Mouse (Mus musculus) splenic B cell, adult 2 months (primary cell): Measurements from ENCODE around the gene Atp6v0a1.

ENCODE experiments used
- DNase-seq: peaks from one replicate; pipeline ENCODE4 v3.0.0-alpha.2; 2011; ENCODE audit warnings: low read depth, low spot score
- H3K27me3 ChIP-seq: 2 replicates; pipeline ENCODE4 v1.6.1; 2012; ENCODE audit warnings: mild to moderate bottlenecking, low read length, moderate library complexity, mixed read lengths; ENCODE audit not compliant: control insufficient read depth, poor library complexity, insufficient read depth, severe bottlenecking
- H3K36me3 ChIP-seq: 2 replicates; pipeline ENCODE4 v1.6.1; 2012; ENCODE audit warnings: mild to moderate bottlenecking, low read length, moderate library complexity, mixed read lengths; ENCODE audit not compliant: control insufficient read depth, poor library complexity, insufficient read depth, severe bottlenecking

The Atp6v0a1 gene

GRCm38 (mm10) chr11:101086756-101087681 lies 77.8 kb downstream of the Atp6v0a1 start, which contains the start of gene Mlx:
Gene Mlx, plus strand, starts transcription at chr11:101087277.
- Histone ChIP-seq H3K36me3 (peaks cover 9% of the 10 kb centered on the region), H3K27me3 (no peaks in the 10 kb centered on the region)
- peak; percentile 92 for DNase-seq

DNA sequence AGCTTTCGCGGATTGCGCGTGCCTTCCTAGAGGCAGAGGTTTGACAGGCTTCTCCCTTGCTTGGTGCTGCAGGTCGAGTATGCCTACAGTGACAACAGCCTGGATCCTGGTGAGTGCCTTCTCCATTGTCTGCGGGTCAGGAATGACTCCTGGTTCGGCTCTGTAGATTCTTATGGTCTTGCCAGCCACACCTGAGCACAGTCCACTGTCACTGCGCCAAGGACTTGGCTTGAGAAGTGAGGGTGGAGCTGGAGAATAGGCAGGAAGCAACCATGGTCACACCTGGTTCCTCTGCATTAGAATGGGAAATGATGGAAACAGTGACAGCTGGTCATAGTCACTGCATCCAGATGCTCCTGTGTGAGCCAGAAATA lies 78.4 kb downstream of the Atp6v0a1 start:
- Histone ChIP-seq H3K27me3 (no peaks in the 10 kb centered on the region), H3K36me3 (peaks cover 9% of the 10 kb centered on the region)
- no peak for DNase-seq

DNA sequence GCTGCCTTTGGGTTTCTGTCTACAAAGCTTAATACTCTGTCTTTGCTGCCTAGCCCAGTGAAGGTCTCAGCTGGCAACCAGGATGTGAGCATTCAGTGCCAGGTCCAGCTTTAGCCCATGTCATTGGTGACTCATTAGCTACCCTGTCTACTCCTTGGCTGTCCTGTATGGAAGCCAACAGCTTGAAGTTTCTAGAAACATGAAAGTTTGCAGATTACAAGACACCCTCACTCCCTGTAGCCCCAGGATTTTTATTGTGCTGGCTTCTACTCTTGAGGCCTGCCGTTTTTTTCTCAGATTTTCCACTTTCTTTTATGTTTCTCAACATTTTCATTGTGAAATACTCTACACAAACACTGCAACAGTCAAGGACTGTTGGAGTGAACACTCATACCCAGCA lies 80.7 kb downstream of the Atp6v0a1 start:
- no peak for DNase-seq
- Histone ChIP-seq H3K36me3 (peaks cover 9% of the 10 kb centered on the region), H3K27me3 (no peaks in the 10 kb centered on the region)

DNA sequence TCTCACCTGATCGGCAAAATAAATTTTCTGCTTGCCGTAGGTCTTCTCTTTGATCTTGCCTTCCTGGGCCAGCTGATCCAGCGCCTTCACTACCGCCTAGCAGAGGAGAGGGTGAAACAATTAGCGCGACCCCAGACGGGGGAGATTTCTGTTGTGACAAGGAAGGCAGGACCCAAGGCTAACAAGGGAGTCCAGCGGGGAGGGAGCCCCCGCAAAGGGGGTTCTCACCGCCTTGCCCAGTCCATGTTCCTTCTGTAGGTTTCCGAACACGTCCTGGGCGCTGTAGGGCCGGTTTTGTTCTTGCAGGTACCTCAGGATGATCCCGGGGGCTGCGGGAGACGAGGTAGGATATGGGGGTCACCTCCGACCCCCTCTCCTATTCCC lies 85.7 kb downstream of the Atp6v0a1 start:
- DNase-seq = no peak
- Histone ChIP-seq H3K27me3 (no peaks in the 10 kb centered on the region), H3K36me3 (peaks cover 12% of the 10 kb centered on the region)

- Histone ChIP-seq H3K27me3 (no peaks in the 10 kb centered on the region), H3K36me3 (peaks cover 12% of the 10 kb centered on the region)
- peak; percentile 96 for DNase-seq
These were observed 86.2 kb downstream of the Atp6v0a1 start, which contains the start of gene Psmc3ip for GRCm38 (mm10) chr11:101095314-101096024. Gene Psmc3ip, minus strand, starts transcription at chr11:101095436.

DNA sequence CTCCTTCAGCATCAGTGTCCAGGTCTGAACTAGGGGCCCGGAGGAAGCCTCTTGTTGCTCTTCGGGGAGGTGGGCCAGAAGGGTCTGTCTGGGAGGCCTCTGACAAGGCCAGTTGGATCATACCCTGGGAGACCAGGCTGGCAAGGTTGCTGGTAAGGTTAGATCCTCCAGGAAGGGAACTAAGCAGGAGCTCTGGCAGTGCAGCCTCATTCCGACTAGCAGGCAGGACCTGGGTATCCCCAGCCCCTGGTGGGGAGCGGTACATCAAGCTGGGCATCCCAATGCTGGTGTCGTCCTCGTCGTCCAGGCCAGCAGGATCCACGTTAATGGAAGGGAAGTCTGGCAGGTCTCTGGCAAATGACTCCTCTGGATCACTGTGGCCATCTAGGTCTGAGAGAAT lies 89.0 kb downstream of the Atp6v0a1 start:
- Histone ChIP-seq H3K27me3 (no peaks in the 10 kb centered on the region), H3K36me3 (peaks cover 15% of the 10 kb centered on the region)
- DNase-seq = no peak

- Histone ChIP-seq H3K36me3 (peaks cover 20% of the 10 kb centered on the region), H3K27me3 (no peaks in the 10 kb centered on the region)
- no peak for DNase-seq
These were observed 93.8 kb downstream of the Atp6v0a1 start for GRCm38 (mm10) chr11:101103011-101103410.

GRCm38 (mm10) chr11:101109351-101109750 lies 100.1 kb downstream of the Atp6v0a1 start:
- Histone ChIP-seq H3K27me3 (no peaks in the 10 kb centered on the region), H3K36me3 (peaks cover 4% of the 10 kb centered on the region)
- DNase-seq = no peak

GRCm38 (mm10) chr11:101110708-101111107 lies 101.5 kb downstream of the Atp6v0a1 start:
- Histone ChIP-seq H3K27me3 (no peaks in the 10 kb centered on the region), H3K36me3 (peaks cover 1% of the 10 kb centered on the region; the same call in 1 of the 2 replicates)
- no peak for DNase-seq

GRCm38 (mm10) chr11:101111178-101111577 lies 101.9 kb downstream of the Atp6v0a1 start:
- no peaks in the 10 kb centered on the region for H3K27me3 ChIP-seq
- no peak for DNase-seq
- H3K36me3 ChIP-seq = no peaks in the 10 kb centered on the region; the same call in 1 of the 2 replicates

DNA sequence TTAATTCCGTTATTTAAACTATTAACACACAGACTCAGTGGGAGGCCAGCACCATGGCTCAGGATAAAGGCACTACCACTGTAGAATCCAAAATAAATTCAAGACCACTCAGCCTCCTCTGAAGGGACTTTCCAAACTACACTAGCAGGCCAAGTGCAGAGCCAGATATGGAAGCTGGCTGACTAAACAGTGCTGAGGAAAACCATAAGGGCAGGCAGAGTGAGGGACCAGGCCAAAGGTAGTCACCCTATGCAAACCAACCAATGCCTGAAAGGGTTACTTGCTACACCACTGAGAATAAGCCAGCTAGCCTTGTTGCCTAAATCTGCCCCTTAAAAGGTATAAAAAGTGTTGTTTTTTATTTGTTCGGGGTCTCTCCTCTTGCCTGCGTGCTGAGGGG lies 102.9 kb downstream of the Atp6v0a1 start:
- Histone ChIP-seq H3K27me3 (no peaks in the 10 kb centered on the region), H3K36me3 (no peaks in the 10 kb centered on the region; the same call in 1 of the 2 replicates)
- DNase-seq = no peak
